Mouse (Mus musculus): Measurements from ENCODE around the gene Chrnb1. TPM values are rescaled to one million over a fixed set of nuclear protein-coding genes. Genes with fewer than 3 reads are reported as not detected.

The Chrnb1 gene
- polyA plus RNA-seq, 1 experiment = 1.6 TPM

- no peak for DNase-seq
- 45% methylated on average over 12 of the region's 12 CpGs for WGBS
Measured at GRCm38 (mm10) chr11:69799394-69800137, 3.8 kb upstream of the Chrnb1 start.

DNA sequence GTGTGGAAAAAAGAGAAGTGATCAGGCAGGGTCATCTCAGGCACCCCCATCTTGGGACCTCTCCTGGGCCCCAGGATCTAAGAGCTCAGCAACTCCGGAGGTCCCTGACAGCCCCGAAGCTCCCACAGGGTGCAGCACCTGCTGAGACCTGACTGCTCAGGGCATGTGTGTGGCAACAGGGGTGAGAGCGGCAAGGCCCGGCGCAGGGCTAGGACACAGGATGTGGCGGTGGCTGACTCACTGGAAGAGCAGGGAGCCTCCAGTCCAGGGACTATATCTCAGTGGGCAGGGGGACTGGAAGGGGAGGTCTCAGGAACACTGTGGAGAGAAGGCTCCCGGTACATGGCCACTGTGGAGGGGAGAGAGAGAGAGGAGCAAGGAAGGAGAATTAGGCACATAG lies 2.2 kb upstream of the Chrnb1 start:
- DNase-seq = no peak
- TF ChIP-seq CTCF (IDR thresholded peaks at IDR 0.05; ENCODE audit: borderline replicate concordance, insufficient read depth, low read depth, low read length) (no peak), POLR2A (IDR thresholded peaks at IDR 0.05; ENCODE audit: borderline replicate concordance, insufficient read depth, low read length) (no peak)
- 85% methylated on average over 7 of the region's 7 CpGs for WGBS
- Histone ChIP-seq H3K4me3 (replicated peaks; ENCODE audit: insufficient read depth, low read depth, low read length) (no peak overlapping the region), H3K27ac (ENCODE audit: insufficient read depth, low read length) (no peak overlapping the region), H3K27me3 (ENCODE audit: control insufficient read depth, insufficient read depth, low read length) (peaks cover 1% of the 10 kb centered on the region; the same call in 1 of the 2 replicates), H3K4me1 (ENCODE audit: control insufficient read depth, insufficient read depth, low read length) (peaks cover 7% of the 10 kb centered on the region; the same call in 1 of the 2 replicates)

More at GRCm38 (mm10) chr11:69799394-69800137, 3.8 kb upstream of the Chrnb1 start:
- Histone ChIP-seq H3K27me3 (ENCODE audit: control insufficient read depth, insufficient read depth, low read length) (peaks cover 1% of the 10 kb centered on the region; the same call in 1 of the 2 replicates), H3K4me1 (ENCODE audit: control insufficient read depth, insufficient read depth, low read length) (peaks cover 7% of the 10 kb centered on the region; the same call in 1 of the 2 replicates), H3K27ac (ENCODE audit: insufficient read depth, low read length) (no peak overlapping the region), H3K4me3 (replicated peaks; ENCODE audit: insufficient read depth, low read depth, low read length) (no peak overlapping the region)
- no peak for TF ChIP-seq CTCF (IDR thresholded peaks at IDR 0.05; ENCODE audit: borderline replicate concordance, insufficient read depth, low read depth, low read length)
- TF ChIP-seq POLR2A (IDR thresholded peaks at IDR 0.05; ENCODE audit: borderline replicate concordance, insufficient read depth, low read length) = no peak

DNA sequence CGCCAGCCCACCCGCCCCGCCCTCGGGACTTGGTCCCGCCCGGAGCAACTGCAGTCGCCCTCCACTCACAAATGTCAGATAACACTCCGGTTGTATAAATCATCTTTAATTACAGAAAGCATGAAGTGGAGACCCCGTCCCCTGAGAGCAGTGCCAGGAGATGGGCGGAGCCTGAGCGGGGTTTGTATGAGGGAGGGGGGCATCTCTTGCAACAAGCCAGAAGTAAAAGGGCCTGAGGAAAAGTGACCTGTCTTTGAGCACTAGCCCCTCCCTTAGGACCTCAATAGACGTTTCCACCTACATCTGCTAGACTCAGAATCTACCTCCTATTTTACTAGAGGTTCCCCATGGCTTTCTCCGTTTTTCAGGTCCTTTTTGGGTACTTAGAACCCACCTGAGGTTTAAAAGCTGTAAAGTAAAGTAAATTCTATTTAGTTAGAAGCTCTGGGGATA lies 266 bp upstream of the Chrnb1 start:
- Histone ChIP-seq H3K4me1 (ENCODE audit: control insufficient read depth, insufficient read depth, low read length) (peaks cover 7% of the 10 kb centered on the region; the same call in 1 of the 2 replicates), H3K4me3 (replicated peaks; ENCODE audit: insufficient read depth, low read depth, low read length) (no peak overlapping the region), H3K27me3 (ENCODE audit: control insufficient read depth, insufficient read depth, low read length) (no peaks in the 10 kb centered on the region), H3K27ac (ENCODE audit: insufficient read depth, low read length) (no peak overlapping the region)
- DNase-seq = no peak
- no peak for TF ChIP-seq CTCF (IDR thresholded peaks at IDR 0.05; ENCODE audit: borderline replicate concordance, insufficient read depth, low read depth, low read length)
- TF ChIP-seq POLR2A (IDR thresholded peaks at IDR 0.05; ENCODE audit: borderline replicate concordance, insufficient read depth, low read length) = no peak
- 4% methylated on average over 13 of the region's 13 CpGs for WGBS

DNA sequence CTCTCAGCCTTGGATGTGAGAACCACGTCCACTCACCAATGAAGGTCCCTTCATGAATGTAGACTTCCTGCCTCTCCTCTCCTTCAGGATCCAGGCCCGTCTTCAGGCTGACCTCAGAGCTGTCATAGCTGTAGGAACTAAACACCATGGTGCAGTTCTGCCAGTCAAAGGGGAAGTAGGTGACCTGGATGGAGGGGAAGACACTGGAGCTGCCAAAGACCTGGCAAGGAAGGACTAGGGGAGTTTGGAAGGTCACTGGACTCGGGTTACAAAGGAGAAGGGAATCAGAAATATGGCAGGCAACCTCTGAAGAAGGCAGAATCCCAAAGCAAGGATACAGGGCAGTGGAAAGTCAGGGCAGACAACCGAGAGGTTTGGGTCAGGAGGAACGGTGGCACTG lies 2.3 kb downstream of the Chrnb1 start:
- no peak for DNase-seq
- H3K27ac ChIP-seq (ENCODE audit: insufficient read depth, low read length) = no peak overlapping the region
- H3K27me3 ChIP-seq (ENCODE audit: control insufficient read depth, insufficient read depth, low read length) = no peaks in the 10 kb centered on the region
- WGBS = 61% methylated on average over 5 of the region's 5 CpGs
- no peak overlapping the region for H3K4me3 ChIP-seq (replicated peaks; ENCODE audit: insufficient read depth, low read depth, low read length)
- H3K4me1 ChIP-seq (ENCODE audit: control insufficient read depth, insufficient read depth, low read length) = no peaks in the 10 kb centered on the region
- no peak for TF ChIP-seq CTCF (IDR thresholded peaks at IDR 0.05; ENCODE audit: borderline replicate concordance, insufficient read depth, low read depth, low read length)
- no peak for TF ChIP-seq POLR2A (IDR thresholded peaks at IDR 0.05; ENCODE audit: borderline replicate concordance, insufficient read depth, low read length)

DNA sequence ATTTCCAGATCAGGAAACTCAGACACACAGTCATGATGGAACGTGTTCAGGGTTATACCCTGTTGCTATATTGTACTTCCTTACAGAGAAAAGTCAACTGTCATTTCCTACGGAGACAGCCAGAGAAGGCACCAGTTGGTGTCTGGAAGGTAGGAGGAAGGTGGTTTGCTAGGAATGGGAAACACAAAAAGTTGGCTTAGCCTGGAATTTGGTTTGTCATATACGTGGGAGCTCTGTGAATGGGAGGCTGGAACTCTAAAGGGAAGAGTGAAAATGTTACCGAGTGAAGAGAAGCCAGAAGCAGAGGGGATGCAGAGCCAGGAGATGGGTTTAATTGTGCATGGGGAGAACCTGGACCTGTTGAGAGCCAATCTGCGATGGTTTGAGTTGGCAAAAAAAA lies 4.3 kb downstream of the Chrnb1 start:
- Histone ChIP-seq H3K27me3 (ENCODE audit: control insufficient read depth, insufficient read depth, low read length) (no peaks in the 10 kb centered on the region), H3K4me1 (ENCODE audit: control insufficient read depth, insufficient read depth, low read length) (no peaks in the 10 kb centered on the region), H3K27ac (ENCODE audit: insufficient read depth, low read length) (no peak overlapping the region), H3K4me3 (replicated peaks; ENCODE audit: insufficient read depth, low read depth, low read length) (no peak overlapping the region)
- DNase-seq = no peak
- WGBS = 45% methylated on average over 5 of the region's 5 CpGs
- TF ChIP-seq POLR2A (IDR thresholded peaks at IDR 0.05; ENCODE audit: borderline replicate concordance, insufficient read depth, low read length) (no peak), CTCF (IDR thresholded peaks at IDR 0.05; ENCODE audit: borderline replicate concordance, insufficient read depth, low read depth, low read length) (no peak)

GRCm38 (mm10) chr11:69789431-69789830 lies 6.3 kb downstream of the Chrnb1 start:
- 36% methylated on average over 5 of the region's 5 CpGs for WGBS
- Histone ChIP-seq H3K27ac (ENCODE audit: insufficient read depth, low read length) (no peak overlapping the region), H3K27me3 (ENCODE audit: control insufficient read depth, insufficient read depth, low read length) (no peaks in the 10 kb centered on the region), H3K4me1 (ENCODE audit: control insufficient read depth, insufficient read depth, low read length) (no peaks in the 10 kb centered on the region), H3K4me3 (replicated peaks; ENCODE audit: insufficient read depth, low read depth, low read length) (no peak overlapping the region)
- no peak for DNase-seq
- TF ChIP-seq POLR2A (IDR thresholded peaks at IDR 0.05; ENCODE audit: borderline replicate concordance, insufficient read depth, low read length) (no peak), CTCF (IDR thresholded peaks at IDR 0.05; ENCODE audit: borderline replicate concordance, insufficient read depth, low read depth, low read length) (no peak)

DNA sequence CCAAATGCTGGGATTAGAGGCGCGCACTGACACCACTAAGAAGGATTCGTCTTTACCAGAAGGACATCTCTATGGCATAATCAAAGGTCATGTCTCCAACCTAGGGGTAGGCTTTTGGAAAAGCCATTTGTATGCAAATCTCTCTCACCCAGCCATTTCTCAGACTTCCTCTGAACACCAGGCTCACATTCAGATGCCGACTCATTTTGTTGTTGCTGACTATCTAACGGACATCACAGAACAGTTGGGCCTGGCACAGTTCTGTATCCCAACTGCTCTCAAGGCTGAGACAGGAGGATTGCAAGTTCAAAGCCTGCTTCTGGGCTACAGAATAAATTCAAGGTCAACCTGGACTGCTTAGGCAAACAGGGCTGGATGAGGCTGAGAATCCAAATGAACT lies 8.4 kb downstream of the Chrnb1 start:
- no peak for DNase-seq
- Histone ChIP-seq H3K27ac (ENCODE audit: insufficient read depth, low read length) (no peak overlapping the region), H3K4me3 (replicated peaks; ENCODE audit: insufficient read depth, low read depth, low read length) (no peak overlapping the region), H3K27me3 (ENCODE audit: control insufficient read depth, insufficient read depth, low read length) (no peaks in the 10 kb centered on the region), H3K4me1 (ENCODE audit: control insufficient read depth, insufficient read depth, low read length) (no peaks in the 10 kb centered on the region)
- WGBS = 87% methylated on average over 5 of the region's 5 CpGs
- TF ChIP-seq CTCF (IDR thresholded peaks at IDR 0.05; ENCODE audit: borderline replicate concordance, insufficient read depth, low read depth, low read length) (no peak), POLR2A (IDR thresholded peaks at IDR 0.05; ENCODE audit: borderline replicate concordance, insufficient read depth, low read length) (no peak)

- H3K4me3 ChIP-seq (replicated peaks; ENCODE audit: insufficient read depth, low read depth, low read length) = no peak overlapping the region
- DNase-seq = no peak
- H3K27ac ChIP-seq (ENCODE audit: insufficient read depth, low read length) = no peak overlapping the region
- no peaks in the 10 kb centered on the region for H3K27me3 ChIP-seq (ENCODE audit: control insufficient read depth, insufficient read depth, low read length)
- TF ChIP-seq CTCF (IDR thresholded peaks at IDR 0.05; ENCODE audit: borderline replicate concordance, insufficient read depth, low read depth, low read length) (no peak), POLR2A (IDR thresholded peaks at IDR 0.05; ENCODE audit: borderline replicate concordance, insufficient read depth, low read length) (no peak)
- WGBS = 51% methylated on average over 15 of the region's 15 CpGs
- no peaks in the 10 kb centered on the region for H3K4me1 ChIP-seq (ENCODE audit: control insufficient read depth, insufficient read depth, low read length)
Measured at GRCm38 (mm10) chr11:69784793-69785272, 10.9 kb downstream of the Chrnb1 start.

Measured in cerebellum, adult 2 months (tissue).